Mouse (Mus musculus) liver, adult 2 months (tissue): Measurements from ENCODE around the gene Rnf144b.

ENCODE experiments used
- CTCF ChIP-seq: fragments of 200-500 bp; IDR thresholded peaks from 2 replicates; pipeline ENCODE4 v1.5.1; 2011; ENCODE audit warnings: low read depth, low read length, control low read depth
- POLR2A ChIP-seq: fragments of 200-500 bp; IDR thresholded peaks from 2 replicates; pipeline ENCODE4 v1.6.1; 2011; ENCODE audit warnings: low read length, control low read depth; ENCODE audit not compliant: insufficient read depth; ENCODE audit errors: extremely low read depth

DNA sequence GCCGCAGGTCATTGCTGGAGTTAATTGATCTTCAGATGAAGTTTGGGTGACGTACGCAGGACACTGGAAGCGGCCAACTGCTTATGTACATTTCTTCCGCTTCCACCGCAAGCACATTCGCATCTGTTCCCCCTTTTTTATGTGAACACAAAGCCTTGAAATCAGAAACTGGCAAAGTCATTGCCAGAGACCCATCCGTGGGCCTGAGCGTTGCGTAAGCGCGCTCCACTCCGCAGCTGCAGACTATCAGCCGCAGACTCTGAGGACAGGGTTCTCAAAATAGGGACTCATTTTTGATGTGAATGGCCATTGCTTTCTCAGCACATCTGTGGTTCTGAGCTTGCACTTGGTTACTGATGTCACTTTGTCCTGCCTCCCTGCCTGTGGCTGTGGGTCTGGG, 28.6 kb downstream of the Rnf144b start:
- no peak for TF ChIP-seq CTCF
- TF ChIP-seq POLR2A: no peak
